In the genomic region with DNA sequence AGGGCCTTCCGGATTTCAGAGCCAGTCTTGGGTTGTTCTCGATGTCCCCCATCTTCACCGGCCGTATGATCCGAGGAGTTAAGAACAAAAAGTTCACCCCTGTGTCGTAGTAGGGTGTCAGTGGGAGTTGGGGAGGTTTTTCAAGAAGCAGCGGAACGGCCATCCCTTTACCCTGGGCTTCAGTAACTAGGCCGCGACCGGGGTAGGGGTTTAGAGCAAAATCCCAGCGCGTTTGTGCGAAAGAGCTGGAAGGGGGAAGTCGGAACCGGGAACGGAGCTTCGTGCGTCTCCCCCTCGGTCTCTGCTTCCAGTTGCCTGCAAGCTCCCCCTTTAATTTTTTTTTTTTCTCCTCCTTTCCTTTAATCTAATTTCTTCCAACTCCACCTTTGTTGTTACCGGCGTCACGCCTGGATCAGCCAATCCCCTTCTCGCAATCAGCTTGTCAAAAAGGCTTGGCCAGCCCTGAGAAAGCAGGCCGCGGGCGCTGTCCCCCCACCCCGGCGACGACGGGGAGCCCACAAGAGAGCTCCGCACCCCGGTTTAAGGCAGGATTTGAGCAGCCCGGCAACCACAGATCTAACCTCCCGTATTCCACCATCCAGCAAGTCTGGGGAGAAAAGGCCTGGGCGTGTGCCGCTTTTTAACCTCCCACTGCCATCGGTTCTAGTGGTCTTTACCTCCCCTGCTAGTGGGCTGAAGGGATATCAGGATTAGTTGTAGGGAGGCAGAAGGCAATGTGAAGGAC, we compare ENCODE assay signal across 8 mouse cellular contexts. TPM values are rescaled to one million over a fixed set of nuclear protein-coding genes. Genes with fewer than 3 reads are reported as not detected.
DNase-seq lines count a peak whose midpoint lies in the region; ATAC-seq and TF ChIP-seq lines count a peak whose summit lies in the region.

No protein-coding gene starts in this region.

- peak overlapping the region; percentile 100 for H3K9ac ChIP-seq in heart, embryonic 13.5 days
- peak overlapping the region; percentile 97 for H3K9ac ChIP-seq in kidney, postnatal 0 days (ENCODE audit: low read depth, low read length)
- H3K9ac ChIP-seq in liver, adult 2 months (ENCODE audit: low read depth, low read length) = peak overlapping the region; percentile 75

- H3K79me2 ChIP-seq in liver, adult 2 months (ENCODE audit: control insufficient read depth, insufficient read depth, low read length) = peaks cover 14% of the 10 kb centered on the region

- peak; percentile 93 for TF ChIP-seq POLR2A in liver, adult 2 months (IDR thresholded peaks at IDR 0.05; ENCODE audit: extremely low read depth, insufficient read depth, low read length)

- H3K4me1 ChIP-seq in brown adipose tissue, adult 24 weeks (ENCODE audit: control insufficient read depth, insufficient read depth, insufficient read length, low read length) = no peaks in the 10 kb centered on the region
- peaks cover 24% of the 10 kb centered on the region for H3K4me1 ChIP-seq in heart, embryonic 13.5 days
- 0 out of 2 replicates have a peak, but pooled peaks cover 3% of the 10 kb centered on the region for H3K4me1 ChIP-seq in kidney, postnatal 0 days (replicated peaks; ENCODE audit: insufficient read depth, low read length)
- H3K4me1 ChIP-seq in liver, adult 2 months (ENCODE audit: control insufficient read depth, insufficient read depth, low read length) = peaks cover 9% of the 10 kb centered on the region

- WGBS in heart, embryonic 13.5 days = under 1% methylated on average over 38 of the region's 38 CpGs
- 1% methylated on average over 38 of the region's 38 CpGs for WGBS in kidney, postnatal 0 days
- WGBS in liver, adult 2 months = 2% methylated on average over 38 of the region's 38 CpGs

- H3K27ac ChIP-seq in brown adipose tissue, adult 24 weeks (replicated peaks; ENCODE audit: low read depth, low read length) = peak overlapping the region; percentile 91
- H3K27ac ChIP-seq in heart, embryonic 13.5 days (replicated peaks) = peak overlapping the region; percentile 99
- peak overlapping the region; percentile 99 for H3K27ac ChIP-seq in kidney, postnatal 0 days
- peak overlapping the region; percentile 88 for H3K27ac ChIP-seq in liver, adult 2 months (replicated peaks; ENCODE audit: insufficient read depth, low read depth, low read length)

- H3K9me3 ChIP-seq in heart, embryonic 13.5 days = no peaks in the 10 kb centered on the region
- H3K9me3 ChIP-seq in kidney, postnatal 0 days (replicated peaks; ENCODE audit: low read length) = no peaks in the 10 kb centered on the region

- H3K4me3 ChIP-seq in brown adipose tissue, adult 24 weeks (ENCODE audit: insufficient read depth, low read depth, low read length) = peak overlapping the region; percentile 85
- H3K4me3 ChIP-seq in heart, embryonic 13.5 days = peak overlapping the region; percentile 100
- peak overlapping the region; percentile 99 for H3K4me3 ChIP-seq in kidney, postnatal 0 days (replicated peaks; ENCODE audit: low read depth, low read length)
- peak overlapping the region; percentile 78 for H3K4me3 ChIP-seq in liver, adult 2 months (ENCODE audit: insufficient read depth, low read depth, low read length)

- no peak for TF ChIP-seq CTCF in kidney, postnatal 0 days (IDR thresholded peaks at IDR 0.05; ENCODE audit: low read depth)
- TF ChIP-seq CTCF in liver, adult 2 months (IDR thresholded peaks at IDR 0.05; ENCODE audit: low read depth, low read length) = no peak

- peak; percentile 83 for DNase-seq in CD4-positive, CD25-positive, alpha-beta regulatory T cell, adult 2 months (ENCODE audit: low read depth, low spot score)
- peak; percentile 90 for DNase-seq in kidney, postnatal 0 days (ENCODE audit: low spot score)
- DNase-seq in liver, adult 2 months (ENCODE audit: extremely low read depth, low read depth, low spot score) = peak; percentile 87
- peak; percentile 79 to 83 for DNase-seq in spleen, postnatal 36 days (ENCODE audit: low spot score in 2 of 2)

- ATAC-seq in erythroid progenitor cell, adult 5-6 weeks (replicated peaks; ENCODE audit: low FRiP score, poor library complexity, severe bottlenecking) = peak; percentile 59
- ATAC-seq in heart, embryonic 13.5 days (ENCODE audit: extremely low read depth, insufficient number of reproducible peaks, low FRiP score, low TSS enrichment) = no peak
- ATAC-seq in kidney, postnatal 0 days (replicated peaks; ENCODE audit: low FRiP score, low read depth) = no peak
- ATAC-seq in monocyte, adult 5-6 weeks (replicated peaks; ENCODE audit: insufficient number of reproducible peaks, low FRiP score, low TSS enrichment, poor library complexity, severe bottlenecking) = 0 out of 2 replicates have a peak, but pooled peaks have one; percentile 32

- peaks cover 7% of the 10 kb centered on the region for H3K36me3 ChIP-seq in heart, embryonic 13.5 days
- H3K36me3 ChIP-seq in kidney, postnatal 0 days (ENCODE audit: insufficient read depth, low read length) = no peaks in the 10 kb centered on the region
- H3K36me3 ChIP-seq in liver, adult 2 months (ENCODE audit: control insufficient read depth, insufficient read depth, low read length) = no peaks in the 10 kb centered on the region

- peak overlapping the region; percentile 86 for H3K4me2 ChIP-seq in heart, embryonic 13.5 days
- H3K4me2 ChIP-seq in kidney, postnatal 0 days (ENCODE audit: low read length) = peak overlapping the region; percentile 82

- 0 out of 2 replicates have a peak, but pooled peaks cover 8% of the 10 kb centered on the region for H3K27me3 ChIP-seq in heart, embryonic 13.5 days (replicated peaks)
- no peaks in the 10 kb centered on the region for H3K27me3 ChIP-seq in kidney, postnatal 0 days (ENCODE audit: insufficient read depth, low read length)
- H3K27me3 ChIP-seq in liver, adult 2 months (ENCODE audit: control insufficient read depth, insufficient read depth, low read length) = no peaks in the 10 kb centered on the region

RNA-seq across cellular contexts. Expression of a gene that starts 0.6 kb away (rescaled TPM):
- 41.7 and 47.6 TPM in 2 replicates for polyA plus RNA-seq in brown adipose tissue, adult 24 weeks (2012; ENCODE audit: insufficient read depth, insufficient read length, missing spikeins)
- total RNA-seq in erythroid progenitor cell, adult 5-6 weeks (2015; ENCODE audit: low replicate concordance) = 77.5 and 82.2 TPM in 2 replicates
- total RNA-seq in erythroid progenitor cell, adult 5-6 weeks (2017; ENCODE audit: low replicate concordance) = 281 and 468 TPM in 2 replicates
- polyA plus RNA-seq in heart, embryonic 13.5 days (2015; fragmentation: Nextera tagmentation; extraction: Ambion mirVana) = 51.1 and 53.1 TPM in 2 replicates
- polyA plus RNA-seq in kidney, postnatal 0 days (2015; fragmentation: Nextera tagmentation; extraction: Ambion mirVana) = 75.5 and 80.8 TPM in 2 replicates
- 19.4 and 19.5 TPM in 2 replicates for total RNA-seq in liver, adult 2 months (2014; rRNA removed)
- polyA plus RNA-seq in liver, adult 2 months (2012; rRNA removed) = 12.7 and 12.8 TPM in 2 replicates
- 160 to 166 TPM (median 161 TPM) in 3 replicates for total RNA-seq in monocyte, adult 5-6 weeks (2017)

RNA-seq across cellular contexts. Expression of a gene that starts 23.7 kb away (rescaled TPM):
- polyA plus RNA-seq in brown adipose tissue, adult 24 weeks (2012; ENCODE audit: insufficient read depth, insufficient read length, missing spikeins) = 11.6 and 13.1 TPM in 2 replicates
- total RNA-seq in erythroid progenitor cell, adult 5-6 weeks (2015; ENCODE audit: low replicate concordance) = 14.3 and 22.0 TPM in 2 replicates
- 9.8 and 16.8 TPM in 2 replicates for total RNA-seq in erythroid progenitor cell, adult 5-6 weeks (2017; ENCODE audit: low replicate concordance)
- polyA plus RNA-seq in heart, embryonic 13.5 days (2015; fragmentation: Nextera tagmentation; extraction: Ambion mirVana) = 8.5 and 9.2 TPM in 2 replicates
- polyA plus RNA-seq in kidney, postnatal 0 days (2015; fragmentation: Nextera tagmentation; extraction: Ambion mirVana) = 9.6 and 9.7 TPM in 2 replicates
- total RNA-seq in liver, adult 2 months (2014; rRNA removed) = 7.1 and 8.5 TPM in 2 replicates
- polyA plus RNA-seq in liver, adult 2 months (2012; rRNA removed) = 16.8 and 20.6 TPM in 2 replicates
- 29.9 to 43.6 TPM (median 29.9 TPM) in 3 replicates for total RNA-seq in monocyte, adult 5-6 weeks (2017)

RNA-seq across cellular contexts. Expression of a gene that starts 35.4 kb away (rescaled TPM):
- 20.5 and 24.2 TPM in 2 replicates for polyA plus RNA-seq in brown adipose tissue, adult 24 weeks (2012; ENCODE audit: insufficient read depth, insufficient read length, missing spikeins)
- total RNA-seq in erythroid progenitor cell, adult 5-6 weeks (2015; ENCODE audit: low replicate concordance) = 46.1 and 52.6 TPM in 2 replicates
- 36.9 and 43.5 TPM in 2 replicates for total RNA-seq in erythroid progenitor cell, adult 5-6 weeks (2017; ENCODE audit: low replicate concordance)
- 36.8 and 41.2 TPM in 2 replicates for polyA plus RNA-seq in heart, embryonic 13.5 days (2015; fragmentation: Nextera tagmentation; extraction: Ambion mirVana)
- polyA plus RNA-seq in kidney, postnatal 0 days (2015; fragmentation: Nextera tagmentation; extraction: Ambion mirVana) = 46.1 and 49.1 TPM in 2 replicates
- total RNA-seq in liver, adult 2 months (2014; rRNA removed) = 18.1 and 19.0 TPM in 2 replicates
- polyA plus RNA-seq in liver, adult 2 months (2012; rRNA removed) = 33.5 and 34.2 TPM in 2 replicates
- total RNA-seq in monocyte, adult 5-6 weeks (2017) = 25.7 to 34.3 TPM (median 26.5 TPM) in 3 replicates

RNA-seq across cellular contexts. Expression of a gene that starts 45.9 kb away (rescaled TPM):
- polyA plus RNA-seq in brown adipose tissue, adult 24 weeks (2012; ENCODE audit: insufficient read depth, insufficient read length, missing spikeins) = 1.2 TPM in 1 of 2 replicates, not detected in the other
- 5,198 and 5,361 TPM in 2 replicates for total RNA-seq in erythroid progenitor cell, adult 5-6 weeks (2015; ENCODE audit: low replicate concordance)
- total RNA-seq in erythroid progenitor cell, adult 5-6 weeks (2017; ENCODE audit: low replicate concordance) = 5,184 and 5,388 TPM in 2 replicates
- 47.2 and 59.5 TPM in 2 replicates for polyA plus RNA-seq in heart, embryonic 13.5 days (2015; fragmentation: Nextera tagmentation; extraction: Ambion mirVana)
- 7.4 and 8.0 TPM in 2 replicates for polyA plus RNA-seq in kidney, postnatal 0 days (2015; fragmentation: Nextera tagmentation; extraction: Ambion mirVana)
- 0.07 and 0.65 TPM in 2 replicates for total RNA-seq in liver, adult 2 months (2014; rRNA removed)
- 0.07 and 0.10 TPM in 2 replicates for polyA plus RNA-seq in liver, adult 2 months (2012; rRNA removed)
- 2.2 to 10.4 TPM (median 8.0 TPM) in 3 replicates for total RNA-seq in monocyte, adult 5-6 weeks (2017)

RNA-seq across cellular contexts. Expression of a gene that starts 51.6 kb away (rescaled TPM):
- 0.48 and 1.0 TPM in 2 replicates for polyA plus RNA-seq in brown adipose tissue, adult 24 weeks (2012; ENCODE audit: insufficient read depth, insufficient read length, missing spikeins)
- total RNA-seq in erythroid progenitor cell, adult 5-6 weeks (2015; ENCODE audit: low replicate concordance) = not detected in 2 replicates
- total RNA-seq in erythroid progenitor cell, adult 5-6 weeks (2017; ENCODE audit: low replicate concordance) = not detected in 2 replicates
- polyA plus RNA-seq in heart, embryonic 13.5 days (2015; fragmentation: Nextera tagmentation; extraction: Ambion mirVana) = 0.09 TPM in 1 of 2 replicates, not detected in the other
- polyA plus RNA-seq in kidney, postnatal 0 days (2015; fragmentation: Nextera tagmentation; extraction: Ambion mirVana) = 0.09 TPM in 1 of 2 replicates, not detected in the other
- 0.09 TPM in 1 of 2 replicates, not detected in the other for total RNA-seq in liver, adult 2 months (2014; rRNA removed)
- polyA plus RNA-seq in liver, adult 2 months (2012; rRNA removed) = 0.16 and 0.20 TPM in 2 replicates
- total RNA-seq in monocyte, adult 5-6 weeks (2017) = not detected in 3 replicates

Comparison
In these comparisons a context has a peak if more than half of its experiments do, and no peak if none do; other contexts are left out.
1. ATAC-seq: peak in erythroid progenitor cell, adult 5-6 weeks (single experiment) and monocyte, adult 5-6 weeks (single experiment); none in heart, embryonic 13.5 days (single experiment) and kidney, postnatal 0 days (single experiment).
2. Peak in every context shown above with its lines, with median percentiles within 50 percentile points of each other: DNase-seq, H3K27ac ChIP-seq, H3K4me3 ChIP-seq and H3K9ac ChIP-seq.